Mouse (Mus musculus) heart, embryonic 16.5 days (tissue): Measurements from ENCODE around the gene Defa33. TPM values are rescaled to one million over a fixed set of nuclear protein-coding genes. Genes with fewer than 3 reads are reported as not detected.
"Not testable (repeated sequence)": the region's sequence is repeated elsewhere in the genome, so short reads cannot be mapped to it uniquely, and the experiment has no call there.

ENCODE experiments used
- ATAC-seq: fragments of 200-750 bp; cut with Nextera tagmentation; replicated peaks from 2 replicates; pipeline ENCODE4 v1.8.0; 2017; ENCODE audit warnings: moderate number of reproducible peaks; ENCODE audit not compliant: insufficient read depth, low FRiP score; ENCODE audit errors: extremely low read depth
- H3K27ac ChIP-seq: fragments of 300-500 bp; sonication (generic); 2 replicates; pipeline ENCODE4 v1.5.1; 2014; ENCODE audit warnings: mild to moderate bottlenecking, low read length, control low read depth, moderate library complexity
- H3K27me3 ChIP-seq: fragments of 300-500 bp; sonication (generic); 2 replicates; pipeline ENCODE4 v1.6.1; 2014; ENCODE audit warnings: low read length, mixed read lengths; ENCODE audit not compliant: control insufficient read depth, insufficient read depth
- H3K36me3 ChIP-seq: fragments of 300-500 bp; sonication (generic); 2 replicates; pipeline ENCODE4 v1.6.1; 2014; ENCODE audit not compliant: control insufficient read depth, insufficient read depth
- H3K4me1 ChIP-seq: fragments of 300-500 bp; sonication (generic); 2 replicates; pipeline ENCODE4 v1.6.1; 2014; ENCODE audit warnings: low read length, mixed read lengths; ENCODE audit not compliant: control insufficient read depth, insufficient read depth
- H3K4me2 ChIP-seq: fragments of 300-500 bp; sonication (generic); 2 replicates; pipeline ENCODE4 v1.6.1; 2014; ENCODE audit warnings: low read depth, mild to moderate bottlenecking, control low read depth, low read length
- H3K4me3 ChIP-seq: fragments of 300-500 bp; sonication (generic); 2 replicates; pipeline ENCODE4 v1.5.1; 2014; ENCODE audit warnings: mild to moderate bottlenecking, control low read depth, low read length
- H3K9ac ChIP-seq: fragments of 300-500 bp; sonication (generic); 2 replicates; pipeline ENCODE4 v1.6.1; 2014; ENCODE audit warnings: low read length, control low read depth
- H3K9me3 ChIP-seq: fragments of 300-500 bp; sonication (generic); replicated peaks from 2 replicates; pipeline ENCODE4 v1.6.1; 2016; ENCODE audit warnings: low read length; ENCODE audit not compliant: control insufficient read depth
- WGBS: fragments of 180-500 bp; shearing (Covaris S2); extraction: QIAGEN DNeasy Blood & Tissue Kit; methylation state at CpG from one replicate; pipeline ENCODE4 v1.1.7; 2014; 5-methylcytosine and 5-hydroxymethylcytosine counted together
- polyA plus RNA-seq: library from polyadenylated mRNA; unstranded; fragments of >200 nt; fragmentation: Nextera tagmentation; extraction: Ambion mirVana; gene quantifications from 2 replicates; pipeline ENCODE4 v1.2.1, GENCODE M21; 2015

The Defa33 gene
- 1.2 TPM in 1 of 2 replicates, not detected in the other for polyA plus RNA-seq

GRCm38 (mm10) chr8:21391511-21391910 lies at the start of gene Defa33:
Gene Defa33, plus strand, starts transcription at chr8:21391811.
- not testable (repeated sequence) for ATAC-seq, H3K27me3 ChIP-seq, H3K9me3 ChIP-seq, H3K4me1 ChIP-seq, H3K36me3 ChIP-seq, H3K9ac ChIP-seq, H3K4me2 ChIP-seq, H3K4me3 ChIP-seq, H3K27ac ChIP-seq
- WGBS, result no CpG with 5 or more reads among the region's 2 CpGs

GRCm38 (mm10) chr8:21378215-21378614 lies 13.4 kb upstream of the Defa33 start, which contains the start of gene Defa2:
Gene Defa2, plus strand, starts transcription at chr8:21378515.
- WGBS, result no CpG with 5 or more reads among the region's 2 CpGs
- H3K4me1 ChIP-seq, H3K27ac ChIP-seq, H3K4me2 ChIP-seq, H3K36me3 ChIP-seq, H3K4me3 ChIP-seq, ATAC-seq, H3K27me3 ChIP-seq, H3K9ac ChIP-seq, H3K9me3 ChIP-seq: not testable (repeated sequence)

- not testable (repeated sequence) for H3K4me1 ChIP-seq, H3K9me3 ChIP-seq, H3K27ac ChIP-seq, H3K4me3 ChIP-seq, H3K36me3 ChIP-seq, H3K27me3 ChIP-seq, H3K9ac ChIP-seq, ATAC-seq, H3K4me2 ChIP-seq
- WGBS, result no CpG with 5 or more reads among the region's 1 CpGs
These were observed 35.5 kb downstream of the Defa33 start, which contains the start of gene Defa36 for GRCm38 (mm10) chr8:21427111-21427510. Gene Defa36, plus strand, starts transcription at chr8:21427411.

Other genes with a start within 250 kb of the Defa33 start
- 2.1 TPM in 1 of 2 replicates, not detected in the other for gene Defa22, start 229.5 kb upstream of the Defa33 start, polyA plus RNA-seq
- gene Defa31, start 200.2 kb upstream of the Defa33 start, polyA plus RNA-seq, result not detected in 2 replicates
- not detected in 2 replicates for gene Gm15293, start 190.2 kb upstream of the Defa33 start, polyA plus RNA-seq
- not detected in 2 replicates for gene Gm15292, start 142.1 kb upstream of the Defa33 start, polyA plus RNA-seq
- gene Defa27, start 76.3 kb upstream of the Defa33 start, polyA plus RNA-seq, result not detected in 2 replicates
- not detected in 2 replicates for gene Defa29, start 64.8 kb upstream of the Defa33 start, polyA plus RNA-seq
- not detected in 2 replicates for gene Defa2, start 13.3 kb upstream of the Defa33 start, polyA plus RNA-seq
- 0.50 TPM in 1 of 2 replicates, not detected in the other for gene Defa36, start 35.6 kb downstream of the Defa33 start, polyA plus RNA-seq
- gene Gm7849, start 64.7 kb downstream of the Defa33 start, polyA plus RNA-seq, result 0.76 TPM in 1 of 2 replicates, not detected in the other
- gene Defa20, start 117.4 kb downstream of the Defa33 start, polyA plus RNA-seq, result 1.7 TPM in 1 of 2 replicates, not detected in the other
- 1.0 TPM in 1 of 2 replicates, not detected in the other for gene Defa32, start 137.2 kb downstream of the Defa33 start, polyA plus RNA-seq
- gene Defa37, start 173.6 kb downstream of the Defa33 start, polyA plus RNA-seq, result not detected in 2 replicates
- not detected in 2 replicates for gene Defa28, start 191.2 kb downstream of the Defa33 start, polyA plus RNA-seq
- gene Gm7861, start 202.7 kb downstream of the Defa33 start, polyA plus RNA-seq, result not detected in 2 replicates
- gene Defa26, start 226.4 kb downstream of the Defa33 start, polyA plus RNA-seq, result not detected in 2 replicates